Mouse (Mus musculus) heart, embryonic 12.5 days (tissue): ENCODE data around the gene Olfr430. TPM values are rescaled to one million over a fixed set of nuclear protein-coding genes. Genes with fewer than 3 reads are reported as not detected.

Experiments
- ATAC-seq: fragments of 200-750 bp; cut with Nextera tagmentation; 2 replicates; pipeline ENCODE4 v1.8.0; 2017; ENCODE audit warnings: moderate TSS enrichment, moderate library complexity; ENCODE audit not compliant: insufficient number of reproducible peaks, low FRiP score
- H3K27ac ChIP-seq: fragments of 300-500 bp; sonication (generic); 2 replicates; pipeline ENCODE4 v1.5.1; 2016; ENCODE audit warnings: mild to moderate bottlenecking, moderate library complexity; ENCODE audit not compliant: poor library complexity, severe bottlenecking
- H3K27me3 ChIP-seq: fragments of 300-500 bp; sonication (generic); replicated peaks from 2 replicates; pipeline ENCODE4 v1.6.1; 2016; ENCODE audit warnings: mild to moderate bottlenecking, moderate library complexity
- H3K36me3 ChIP-seq: fragments of 300-500 bp; sonication (generic); 2 replicates; pipeline ENCODE4 v1.6.1; 2016; ENCODE audit warnings: mild to moderate bottlenecking, moderate library complexity
- H3K4me1 ChIP-seq: fragments of 300-500 bp; sonication (generic); replicated peaks from 2 replicates; pipeline ENCODE4 v1.6.1; 2016; ENCODE audit warnings: mild to moderate bottlenecking
- H3K4me2 ChIP-seq: fragments of 300-500 bp; sonication (generic); 2 replicates; pipeline ENCODE4 v1.6.1; 2016; ENCODE audit warnings: mild to moderate bottlenecking, moderate library complexity
- H3K4me3 ChIP-seq: fragments of 300-500 bp; sonication (generic); 2 replicates; pipeline ENCODE4 v1.5.1; 2016; ENCODE audit warnings: mild to moderate bottlenecking
- H3K9ac ChIP-seq: fragments of 300-500 bp; sonication (generic); 2 replicates; pipeline ENCODE4 v1.6.1; 2016; ENCODE audit warnings: mild to moderate bottlenecking, moderate library complexity
- H3K9me3 ChIP-seq: fragments of 300-500 bp; sonication (generic); replicated peaks from 2 replicates; pipeline ENCODE4 v1.6.1; 2016; ENCODE audit warnings: mild to moderate bottlenecking, moderate library complexity
- WGBS: fragments of 180-500 bp; shearing (Covaris S2); methylation state at CpG from one replicate; pipeline ENCODE4 v1.1.7; 2016; 5-methylcytosine and 5-hydroxymethylcytosine counted together
- polyA plus RNA-seq: library from polyadenylated mRNA; unstranded; fragments of >200 nt; fragmentation: Nextera tagmentation; extraction: Ambion mirVana; gene quantifications from 2 replicates; pipeline ENCODE4 v1.2.1, GENCODE M21; 2016

Gene Olfr430
- polyA plus RNA-seq, 1 experiment from 2014 or later: not detected

DNA sequence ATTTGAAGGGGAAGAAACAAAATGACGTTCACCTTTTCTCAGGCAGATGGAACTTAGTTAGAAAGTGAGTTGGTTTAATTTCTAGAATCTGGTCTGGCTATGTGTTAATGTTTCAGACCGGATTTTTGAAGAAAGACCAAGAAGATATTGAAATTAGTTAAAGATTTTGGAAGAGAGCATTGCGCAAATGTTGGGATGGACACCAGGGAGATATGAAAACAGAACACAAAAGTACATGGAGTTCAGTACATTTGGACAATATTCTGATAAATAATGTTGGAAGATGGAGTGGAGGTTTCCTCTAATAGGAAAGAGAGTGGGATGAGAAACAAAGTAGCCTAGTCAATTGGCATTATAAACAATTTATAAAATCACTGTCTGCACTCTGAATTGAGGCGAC, 14.9 kb upstream of the Olfr430 start:
- no peak for ATAC-seq
- H3K4me2 ChIP-seq: no peak overlapping the region
- no peak overlapping the region for H3K4me3 ChIP-seq
- H3K36me3 ChIP-seq: no peaks in the 10 kb centered on the region
- H3K27ac ChIP-seq: no peak overlapping the region
- H3K9me3 ChIP-seq: no peaks in the 10 kb centered on the region
- no peaks in the 10 kb centered on the region for H3K27me3 ChIP-seq
- H3K4me1 ChIP-seq: no peaks in the 10 kb centered on the region
- no peak overlapping the region for H3K9ac ChIP-seq
- 78% methylated on average over 4 of the region's 4 CpGs for WGBS

DNA sequence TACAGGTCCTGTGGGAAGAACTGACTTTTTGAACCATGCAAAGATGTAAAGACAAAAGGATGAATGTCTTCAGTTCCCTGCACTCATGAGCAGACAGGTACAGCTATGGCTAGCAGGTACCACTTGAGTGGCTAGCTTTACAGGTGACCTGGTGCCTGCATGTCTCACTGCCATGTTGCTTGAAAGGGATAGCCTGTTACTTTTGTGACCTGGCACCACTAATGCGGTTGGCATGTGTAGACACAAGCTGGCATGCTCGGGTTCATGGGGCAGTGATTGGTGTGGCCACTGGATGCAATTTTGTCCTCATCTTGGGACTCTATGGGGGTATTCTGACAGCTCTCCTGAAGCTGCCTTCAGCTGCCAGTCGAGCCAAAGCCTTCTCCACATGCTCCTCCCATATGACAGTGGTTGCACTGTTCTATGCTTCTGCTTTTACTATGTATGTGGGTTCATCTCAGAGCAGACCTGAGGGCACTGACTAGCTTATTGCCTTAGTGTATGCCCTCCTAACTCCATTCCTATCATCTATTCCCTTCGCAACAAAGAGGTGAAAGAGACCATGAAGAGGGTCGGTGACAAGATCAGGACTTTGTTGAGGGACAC, 14.4 kb upstream of the Olfr430 start:
- Histone ChIP-seq H3K4me3 (no peak overlapping the region), H3K9me3 (no peaks in the 10 kb centered on the region), H3K27ac (no peak overlapping the region), H3K4me2 (no peak overlapping the region), H3K27me3 (no peaks in the 10 kb centered on the region), H3K9ac (no peak overlapping the region), H3K36me3 (no peaks in the 10 kb centered on the region), H3K4me1 (no peaks in the 10 kb centered on the region)
- no peak for ATAC-seq
- WGBS: 74% methylated on average over 5 of the region's 5 CpGs

DNA sequence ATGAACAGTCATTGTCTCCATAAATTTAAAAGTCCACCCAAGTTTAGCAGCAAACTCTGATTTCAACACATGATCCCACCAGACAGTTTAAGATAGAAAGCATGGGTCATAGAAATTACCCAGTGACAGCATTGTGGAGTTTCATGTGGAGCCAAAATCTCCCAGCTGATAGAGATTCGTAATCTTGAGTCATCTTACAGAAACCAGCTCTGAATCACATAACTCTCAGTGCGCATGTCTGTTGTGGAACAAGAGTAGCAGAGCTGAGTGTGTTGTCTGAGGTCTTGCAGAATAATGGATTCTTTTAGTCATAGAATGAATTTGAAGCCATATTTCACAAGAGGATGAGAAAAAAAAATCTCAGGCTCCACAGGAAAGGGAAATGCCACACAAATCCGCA, 13.4 kb upstream of the Olfr430 start:
- no peaks in the 10 kb centered on the region for H3K36me3 ChIP-seq
- no peak for ATAC-seq
- no peak overlapping the region for H3K9ac ChIP-seq
- no peaks in the 10 kb centered on the region for H3K4me1 ChIP-seq
- H3K9me3 ChIP-seq: no peaks in the 10 kb centered on the region
- no peaks in the 10 kb centered on the region for H3K27me3 ChIP-seq
- H3K4me3 ChIP-seq: no peak overlapping the region
- no peak overlapping the region for H3K4me2 ChIP-seq
- WGBS: 73% methylated on average over 3 of the region's 3 CpGs
- no peak overlapping the region for H3K27ac ChIP-seq

DNA sequence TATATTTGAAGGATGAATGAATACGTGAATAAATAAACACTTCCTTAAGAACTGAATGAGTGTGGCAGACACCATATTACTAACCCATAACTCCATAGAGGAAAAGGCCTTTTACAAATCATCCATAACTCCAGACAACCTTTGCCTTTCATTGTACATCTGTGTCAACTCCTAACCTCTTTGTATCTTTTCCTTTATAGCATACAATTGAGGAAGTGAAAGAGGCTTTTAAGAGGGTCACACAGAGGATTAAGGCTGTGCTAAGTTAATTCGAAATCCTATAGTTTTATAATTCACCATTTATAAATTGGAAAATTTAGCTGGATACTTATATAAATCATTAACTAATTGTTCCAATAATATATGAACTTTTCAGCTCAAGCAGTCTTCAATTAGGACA, 11.2 kb upstream of the Olfr430 start:
- H3K9ac ChIP-seq: no peak overlapping the region
- H3K4me3 ChIP-seq: no peak overlapping the region
- ATAC-seq: no peak
- no peak overlapping the region for H3K4me2 ChIP-seq
- no peaks in the 10 kb centered on the region for H3K9me3 ChIP-seq
- no peaks in the 10 kb centered on the region for H3K27me3 ChIP-seq
- H3K36me3 ChIP-seq: no peaks in the 10 kb centered on the region
- no peak overlapping the region for H3K27ac ChIP-seq
- H3K4me1 ChIP-seq: no peaks in the 10 kb centered on the region
- WGBS: 77% methylated on average over 2 of the region's 2 CpGs

DNA sequence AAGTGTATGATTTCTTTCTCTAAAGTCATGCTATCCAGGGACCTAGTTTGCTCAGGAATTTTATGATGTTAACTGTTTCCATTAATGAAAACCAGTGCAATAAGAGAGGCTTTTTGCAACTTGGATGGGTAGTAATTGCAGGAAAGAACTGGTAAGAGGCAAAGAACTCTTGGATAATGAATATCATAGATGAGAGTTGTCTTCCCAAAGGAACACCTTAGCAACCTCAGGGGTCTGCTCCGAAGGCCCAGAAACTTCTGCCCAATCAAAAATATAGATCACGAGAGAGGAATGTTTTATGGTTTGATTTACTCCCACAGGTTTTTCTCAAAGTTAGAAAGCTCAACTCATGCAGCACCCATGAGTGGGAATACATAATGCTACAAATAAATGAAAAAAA, 17.6 kb downstream of the Olfr430 start, which contains the start of gene Olfr429:
Gene Olfr429, plus strand, starts transcription at position 301 of the 400 bp plus-strand sequence.
- Histone ChIP-seq H3K4me1 (no peaks in the 10 kb centered on the region), H3K4me2 (no peak within 1 kb of the TSS), H3K27me3 (no peaks in the 10 kb centered on the region), H3K9me3 (no peaks in the 10 kb centered on the region), H3K9ac (no peak within 1 kb of the TSS), H3K27ac (no peak within 1 kb of the TSS), H3K4me3 (no peak within 1 kb of the TSS), H3K36me3 (no peaks in the 10 kb centered on the region)
- no peak for ATAC-seq
- 72% methylated on average over 2 of the region's 2 CpGs for WGBS

DNA sequence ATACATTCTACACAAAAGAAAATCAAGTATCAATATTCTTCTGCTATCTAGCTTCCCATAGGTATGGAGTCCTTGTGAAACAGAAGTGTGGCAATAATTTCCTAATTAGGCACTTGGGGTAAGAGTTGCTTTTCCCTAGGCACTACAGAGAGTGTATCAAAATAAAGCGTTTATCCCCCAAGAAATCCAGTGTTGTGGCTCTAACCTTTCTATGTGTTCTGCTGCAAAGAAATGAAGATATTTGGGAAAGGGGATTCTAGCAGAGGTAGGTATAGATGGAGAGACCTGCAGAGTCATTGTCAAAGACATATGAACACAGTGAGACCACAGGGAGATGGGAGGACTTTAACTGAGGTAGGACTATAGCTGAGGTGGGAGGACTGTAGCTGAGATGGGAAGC, 30.2 kb downstream of the Olfr430 start, which contains the start of gene Olfr427:
Gene Olfr427, plus strand, starts transcription at position 301 of the 400 bp plus-strand sequence.
- no peak for ATAC-seq
- Histone ChIP-seq H3K9me3 (no peaks in the 10 kb centered on the region), H3K4me2 (no peak within 1 kb of the TSS), H3K27ac (no peak within 1 kb of the TSS), H3K4me3 (no peak within 1 kb of the TSS), H3K27me3 (no peaks in the 10 kb centered on the region), H3K9ac (no peak within 1 kb of the TSS), H3K36me3 (no peaks in the 10 kb centered on the region), H3K4me1 (no peaks in the 10 kb centered on the region)
- WGBS: 85% methylated on average over 1 of the region's 1 CpGs

DNA sequence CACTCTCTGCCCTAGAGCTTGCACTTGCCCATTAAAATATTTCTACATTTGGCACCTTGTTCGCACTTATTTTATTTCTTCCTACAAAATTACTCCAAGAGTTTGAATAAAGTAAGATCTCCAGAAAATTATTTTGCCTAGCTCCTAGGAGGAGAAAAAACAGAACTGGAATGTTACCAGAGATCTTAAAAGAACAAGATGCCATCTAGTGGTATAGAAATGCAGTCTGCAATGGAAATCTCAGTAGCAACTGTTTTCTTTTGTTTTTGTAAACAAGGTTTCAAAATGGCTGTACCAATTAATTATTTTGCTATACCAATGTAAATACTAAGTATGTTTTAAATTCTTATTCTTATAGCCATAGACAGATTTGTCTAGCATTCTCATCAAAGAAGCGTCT, 37.3 kb downstream of the Olfr430 start:
- Histone ChIP-seq H3K4me2 (no peak overlapping the region), H3K4me1 (no peaks in the 10 kb centered on the region), H3K4me3 (no peak overlapping the region), H3K36me3 (no peaks in the 10 kb centered on the region), H3K9me3 (no peaks in the 10 kb centered on the region), H3K9ac (no peak overlapping the region), H3K27me3 (no peaks in the 10 kb centered on the region), H3K27ac (no peak overlapping the region)
- ATAC-seq: no peak
- WGBS: 50% methylated on average over 2 of the region's 2 CpGs

DNA sequence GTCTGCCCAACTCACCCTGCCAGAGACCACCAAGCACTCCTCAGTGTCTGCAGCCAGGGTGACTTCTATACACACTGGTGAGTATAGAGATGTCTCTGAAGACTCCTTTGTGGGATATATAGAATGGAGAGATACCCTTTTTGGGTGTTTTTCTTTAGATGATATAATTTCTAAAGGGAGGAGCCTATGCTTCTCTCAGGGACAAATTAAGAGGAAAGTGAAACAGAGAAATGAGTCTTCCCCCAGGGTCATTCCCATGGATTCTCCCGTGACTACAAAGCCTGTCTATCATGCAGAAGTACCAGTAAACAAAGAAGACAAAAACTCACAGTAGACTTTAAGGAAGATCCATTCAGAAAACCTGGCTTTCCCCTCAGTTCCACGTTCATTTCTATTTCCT, 54.7 kb downstream of the Olfr430 start, which contains the start of gene Olfr231:
Gene Olfr231, minus strand, starts transcription at position 101 of the 400 bp plus-strand sequence.
- H3K27me3 ChIP-seq: no peaks in the 10 kb centered on the region
- no peaks in the 10 kb centered on the region for H3K9me3 ChIP-seq
- no peak within 1 kb of the TSS for H3K9ac ChIP-seq
- H3K27ac ChIP-seq: no peak within 1 kb of the TSS
- no peaks in the 10 kb centered on the region for H3K36me3 ChIP-seq
- no peaks in the 10 kb centered on the region for H3K4me1 ChIP-seq
- ATAC-seq: no peak
- no peak within 1 kb of the TSS for H3K4me3 ChIP-seq
- H3K4me2 ChIP-seq: no peak within 1 kb of the TSS
- WGBS: 61% methylated on average over 2 of the region's 2 CpGs

Other genes starting within 250 kb of the Olfr430 start
- 3.4 and 3.8 TPM in 2 replicates for gene Ifi211, start 153.6 kb upstream of the Olfr430 start, polyA plus RNA-seq
- gene Mndal, start 124.1 kb upstream of the Olfr430 start, polyA plus RNA-seq: 3.3 and 4.1 TPM in 2 replicates
- gene Ifi203, start 123.9 kb upstream of the Olfr430 start, polyA plus RNA-seq: 0.18 and 0.35 TPM in 2 replicates
- gene Ifi202b, start 83.9 kb upstream of the Olfr430 start, polyA plus RNA-seq: not detected in 2 replicates
- 2.4 and 2.9 TPM in 2 replicates for gene Ifi205, start 34.8 kb upstream of the Olfr430 start, polyA plus RNA-seq
- 0.05 TPM in 1 of 2 replicates, not detected in the other for gene Olfr433, start 25.9 kb upstream of the Olfr430 start, polyA plus RNA-seq
- not detected in 2 replicates for gene Olfr432, start 17.4 kb upstream of the Olfr430 start, polyA plus RNA-seq
- gene Olfr429, start 17.7 kb downstream of the Olfr430 start, polyA plus RNA-seq: not detected in 2 replicates
- gene Olfr427, start 30.3 kb downstream of the Olfr430 start, polyA plus RNA-seq: not detected in 2 replicates
- gene Olfr231, start 54.6 kb downstream of the Olfr430 start, polyA plus RNA-seq: not detected in 2 replicates
- gene Olfr424, start 64.9 kb downstream of the Olfr430 start, polyA plus RNA-seq: not detected in 2 replicates
- gene Olfr420, start 89.0 kb downstream of the Olfr430 start, polyA plus RNA-seq: not detected in 2 replicates
- 6.1 and 6.8 TPM in 2 replicates for gene Spta1, start 106.2 kb downstream of the Olfr430 start, polyA plus RNA-seq
- not detected in 2 replicates for gene Olfr419, start 185.5 kb downstream of the Olfr430 start, polyA plus RNA-seq